Mouse (Mus musculus): ENCODE measurements at regions not wholly inside any gene's neighbourhood (a gene's known extent, or its start where the extent isn't known, plus 50 kb on each side); places are given as distances from the start of the nearest gene placed in this dataset.
"Not testable (repeated sequence)": the region's sequence is repeated elsewhere in the genome, so short reads cannot be mapped to it uniquely, and the experiment has no call there.

- no peak for DNase-seq (ENCODE audit: low spot score in 2 of 2)
Measured at GRCm38 (mm10) chr14:114485781-114486180, 606.2 kb upstream of the Gpc5 start.

GRCm38 (mm10) chr14:114493371-114493770 is 598.6 kb upstream of the Gpc5 start:
- not testable (repeated sequence) for DNase-seq (ENCODE audit: low spot score in 2 of 2)

GRCm38 (mm10) chr14:114504976-114505375 is 587.0 kb upstream of the Gpc5 start:
- DNase-seq (ENCODE audit: low spot score in 2 of 2) = no peak

GRCm38 (mm10) chr14:114547910-114548680 is 543.9 kb upstream of the Gpc5 start:
- DNase-seq (ENCODE audit: low spot score in 2 of 2) = no peak

GRCm38 (mm10) chr14:114549101-114549500 is 542.9 kb upstream of the Gpc5 start:
- no peak for DNase-seq (ENCODE audit: low spot score in 2 of 2)

GRCm38 (mm10) chr14:114566411-114567030 is 525.5 kb upstream of the Gpc5 start:
- DNase-seq (ENCODE audit: low spot score in 2 of 2) = no peak

GRCm38 (mm10) chr14:114567673-114568309 is 524.2 kb upstream of the Gpc5 start:
- peak in 1 of 2 experiments; percentile 4 for DNase-seq (ENCODE audit: low spot score in 2 of 2)

GRCm38 (mm10) chr14:114587367-114588064 is 504.5 kb upstream of the Gpc5 start:
- no peak for DNase-seq (ENCODE audit: low spot score in 2 of 2)

GRCm38 (mm10) chr14:114609296-114609695 is 482.7 kb upstream of the Gpc5 start:
- DNase-seq (ENCODE audit: low spot score in 2 of 2) = no peak

- DNase-seq (ENCODE audit: low spot score in 2 of 2) = no peak
Measured at GRCm38 (mm10) chr14:114612400-114612799, 479.6 kb upstream of the Gpc5 start.

- DNase-seq (ENCODE audit: low spot score in 2 of 2) = no peak
Measured at GRCm38 (mm10) chr14:114656636-114657035, 435.4 kb upstream of the Gpc5 start.

- DNase-seq (ENCODE audit: low spot score in 2 of 2) = no peak
Measured at GRCm38 (mm10) chr14:114662028-114662427, 430.0 kb upstream of the Gpc5 start.

GRCm38 (mm10) chr14:114685133-114685532 is 406.9 kb upstream of the Gpc5 start:
- no peak for DNase-seq (ENCODE audit: low spot score in 2 of 2)

- no peak for DNase-seq (ENCODE audit: low spot score in 2 of 2)
Measured at GRCm38 (mm10) chr14:114694930-114695329, 397.1 kb upstream of the Gpc5 start.

GRCm38 (mm10) chr14:114697543-114697942 is 394.5 kb upstream of the Gpc5 start:
- no peak for DNase-seq (ENCODE audit: low spot score in 2 of 2)

GRCm38 (mm10) chr14:114723080-114723479 is 368.9 kb upstream of the Gpc5 start:
- DNase-seq (ENCODE audit: low spot score in 2 of 2) = no peak

- DNase-seq (ENCODE audit: low spot score in 2 of 2) = no peak
Measured at GRCm38 (mm10) chr14:114767323-114767722, 324.7 kb upstream of the Gpc5 start.

- no peak for DNase-seq (ENCODE audit: low spot score in 2 of 2)
Measured at GRCm38 (mm10) chr14:114776723-114777122, 315.3 kb upstream of the Gpc5 start.

GRCm38 (mm10) chr14:114781821-114782220 is 310.2 kb upstream of the Gpc5 start:
- no peak for DNase-seq (ENCODE audit: low spot score in 2 of 2)

- peak; percentile 15 to 22 for DNase-seq (ENCODE audit: low spot score in 2 of 2)
Measured at GRCm38 (mm10) chr14:114790946-114791830, 300.8 kb upstream of the Gpc5 start.

GRCm38 (mm10) chr14:114791831-114792224 is 300.2 kb upstream of the Gpc5 start:
- DNase-seq (ENCODE audit: low spot score in 2 of 2) = no peak
